Mouse (Mus musculus): ENCODE results near the gene Mnx1. TPM values are rescaled to one million over a fixed set of nuclear protein-coding genes. Genes with fewer than 3 reads are reported as not detected.

Mnx1 gene
- not detected in 2 replicates for polyA plus RNA-seq (2012; rRNA removed)

- 3% methylated on average over 65 of the region's 65 CpGs for WGBS
- Histone ChIP-seq H3K27ac (ENCODE audit: insufficient read depth, low read length) (no peak within 1 kb of the TSS), H3K36me3 (ENCODE audit: control insufficient read depth, insufficient read depth, low read length) (no peaks in the 10 kb centered on the region), H3K27me3 (ENCODE audit: control insufficient read depth, insufficient read depth, low read length) (peaks cover 38% of the 10 kb centered on the region), H3K4me3 (ENCODE audit: extremely low read depth, insufficient read depth, insufficient read length) (no peak within 1 kb of the TSS), H3K4me1 (ENCODE audit: control insufficient read depth, insufficient read depth, insufficient read length) (no peaks in the 10 kb centered on the region; the same call in 1 of the 2 replicates)
- TF ChIP-seq POLR2A (IDR thresholded peaks at IDR 0.05; ENCODE audit: low read depth, low read length) (no peak), CTCF (IDR thresholded peaks at IDR 0.05; ENCODE audit: extremely low read depth, insufficient read depth, insufficient read length, insufficient replicate concordance) (no peak)
- no peak for DNase-seq (ENCODE audit: low read depth in 1 of 2, low spot score in 2 of 2)
Measured at GRCm38 (mm10) chr5:29478208-29479197, at the start of gene Mnx1. Gene Mnx1 (minus strand): TSS chr5:29478470.

- Histone ChIP-seq H3K4me3 (ENCODE audit: extremely low read depth, insufficient read depth, insufficient read length) (no peak overlapping the region), H3K27ac (ENCODE audit: insufficient read depth, low read length) (no peak overlapping the region), H3K27me3 (ENCODE audit: control insufficient read depth, insufficient read depth, low read length) (no peaks in the 10 kb centered on the region), H3K4me1 (ENCODE audit: control insufficient read depth, insufficient read depth, insufficient read length) (no peaks in the 10 kb centered on the region), H3K36me3 (ENCODE audit: control insufficient read depth, insufficient read depth, low read length) (no peaks in the 10 kb centered on the region)
- no peak for DNase-seq (ENCODE audit: low read depth in 1 of 2, low spot score in 2 of 2)
- TF ChIP-seq CTCF (IDR thresholded peaks at IDR 0.05; ENCODE audit: extremely low read depth, insufficient read depth, insufficient read length, insufficient replicate concordance) (no peak), POLR2A (IDR thresholded peaks at IDR 0.05; ENCODE audit: low read depth, low read length) (no peak)
- WGBS, result 81% methylated on average over 5 of the region's 5 CpGs
Measured at GRCm38 (mm10) chr5:29516432-29516831, 38.2 kb upstream of the Mnx1 start.

GRCm38 (mm10) chr5:29515888-29516287 lies 37.6 kb upstream of the Mnx1 start:
- TF ChIP-seq POLR2A (IDR thresholded peaks at IDR 0.05; ENCODE audit: low read depth, low read length) (no peak), CTCF (IDR thresholded peaks at IDR 0.05; ENCODE audit: extremely low read depth, insufficient read depth, insufficient read length, insufficient replicate concordance) (no peak)
- Histone ChIP-seq H3K27ac (ENCODE audit: insufficient read depth, low read length) (no peak overlapping the region), H3K27me3 (ENCODE audit: control insufficient read depth, insufficient read depth, low read length) (no peaks in the 10 kb centered on the region), H3K36me3 (ENCODE audit: control insufficient read depth, insufficient read depth, low read length) (no peaks in the 10 kb centered on the region), H3K4me1 (ENCODE audit: control insufficient read depth, insufficient read depth, insufficient read length) (no peaks in the 10 kb centered on the region), H3K4me3 (ENCODE audit: extremely low read depth, insufficient read depth, insufficient read length) (no peak overlapping the region)
- no peak for DNase-seq (ENCODE audit: low read depth in 1 of 2, low spot score in 2 of 2)
- 81% methylated on average over 3 of the region's 3 CpGs for WGBS

GRCm38 (mm10) chr5:29507013-29507412 lies 28.7 kb upstream of the Mnx1 start:
- Histone ChIP-seq H3K36me3 (ENCODE audit: control insufficient read depth, insufficient read depth, low read length) (no peaks in the 10 kb centered on the region), H3K27me3 (ENCODE audit: control insufficient read depth, insufficient read depth, low read length) (no peaks in the 10 kb centered on the region), H3K4me3 (ENCODE audit: extremely low read depth, insufficient read depth, insufficient read length) (no peak overlapping the region), H3K27ac (ENCODE audit: insufficient read depth, low read length) (no peak overlapping the region), H3K4me1 (ENCODE audit: control insufficient read depth, insufficient read depth, insufficient read length) (no peaks in the 10 kb centered on the region)
- no peak for DNase-seq (ENCODE audit: low read depth in 1 of 2, low spot score in 2 of 2)
- 55% methylated on average over 3 of the region's 3 CpGs for WGBS
- no peak for TF ChIP-seq POLR2A (IDR thresholded peaks at IDR 0.05; ENCODE audit: low read depth, low read length)
- TF ChIP-seq CTCF (IDR thresholded peaks at IDR 0.05; ENCODE audit: extremely low read depth, insufficient read depth, insufficient read length, insufficient replicate concordance), result no peak

- no peak overlapping the region for H3K27ac ChIP-seq (ENCODE audit: insufficient read depth, low read length)
- TF ChIP-seq POLR2A (IDR thresholded peaks at IDR 0.05; ENCODE audit: low read depth, low read length), result no peak
- no peak for TF ChIP-seq CTCF (IDR thresholded peaks at IDR 0.05; ENCODE audit: extremely low read depth, insufficient read depth, insufficient read length, insufficient replicate concordance)
- H3K36me3 ChIP-seq (ENCODE audit: control insufficient read depth, insufficient read depth, low read length), result no peaks in the 10 kb centered on the region
- peaks cover 16% of the 10 kb centered on the region for H3K27me3 ChIP-seq (ENCODE audit: control insufficient read depth, insufficient read depth, low read length)
- no peak for DNase-seq (ENCODE audit: low read depth in 1 of 2, low spot score in 2 of 2)
- no peaks in the 10 kb centered on the region for H3K4me1 ChIP-seq (ENCODE audit: control insufficient read depth, insufficient read depth, insufficient read length)
- H3K4me3 ChIP-seq (ENCODE audit: extremely low read depth, insufficient read depth, insufficient read length), result no peak overlapping the region
- 35% methylated on average over 13 of the region's 13 CpGs for WGBS
Measured at GRCm38 (mm10) chr5:29487321-29487720, 9.1 kb upstream of the Mnx1 start.

- H3K27me3 ChIP-seq (ENCODE audit: control insufficient read depth, insufficient read depth, low read length), result peaks cover 16% of the 10 kb centered on the region
- DNase-seq (ENCODE audit: low read depth in 1 of 2, low spot score in 2 of 2), result no peak
- WGBS, result 7% methylated on average over 10 of the region's 10 CpGs
- H3K4me1 ChIP-seq (ENCODE audit: control insufficient read depth, insufficient read depth, insufficient read length), result no peaks in the 10 kb centered on the region
- no peak overlapping the region for H3K4me3 ChIP-seq (ENCODE audit: extremely low read depth, insufficient read depth, insufficient read length)
- TF ChIP-seq POLR2A (IDR thresholded peaks at IDR 0.05; ENCODE audit: low read depth, low read length) (no peak), CTCF (IDR thresholded peaks at IDR 0.05; ENCODE audit: extremely low read depth, insufficient read depth, insufficient read length, insufficient replicate concordance) (no peak)
- H3K27ac ChIP-seq (ENCODE audit: insufficient read depth, low read length), result no peak overlapping the region
- no peaks in the 10 kb centered on the region for H3K36me3 ChIP-seq (ENCODE audit: control insufficient read depth, insufficient read depth, low read length)
Measured at GRCm38 (mm10) chr5:29485941-29486320, 7.7 kb upstream of the Mnx1 start.
